Mouse (Mus musculus) ES-E14 (cell line): ENCODE results near the gene Fads3.

ENCODE experiments used
- CHD2 ChIP-seq: IDR thresholded peaks from 2 replicates; pipeline ENCODE4 v1.6.1; 2014; ENCODE audit warnings: mild to moderate bottlenecking, low read depth, low read length, inconsistent platforms
- HCFC1 ChIP-seq: IDR thresholded peaks from 2 replicates; pipeline ENCODE4 v1.6.1; 2012; ENCODE audit warnings: low read length, inconsistent platforms, borderline replicate concordance; ENCODE audit not compliant: insufficient read depth
- MAFK ChIP-seq: IDR thresholded peaks from 2 replicates; pipeline ENCODE4 v1.6.1; 2014; ENCODE audit warnings: mild to moderate bottlenecking, low read depth, low read length, inconsistent platforms; ENCODE audit not compliant: insufficient read depth

DNA sequence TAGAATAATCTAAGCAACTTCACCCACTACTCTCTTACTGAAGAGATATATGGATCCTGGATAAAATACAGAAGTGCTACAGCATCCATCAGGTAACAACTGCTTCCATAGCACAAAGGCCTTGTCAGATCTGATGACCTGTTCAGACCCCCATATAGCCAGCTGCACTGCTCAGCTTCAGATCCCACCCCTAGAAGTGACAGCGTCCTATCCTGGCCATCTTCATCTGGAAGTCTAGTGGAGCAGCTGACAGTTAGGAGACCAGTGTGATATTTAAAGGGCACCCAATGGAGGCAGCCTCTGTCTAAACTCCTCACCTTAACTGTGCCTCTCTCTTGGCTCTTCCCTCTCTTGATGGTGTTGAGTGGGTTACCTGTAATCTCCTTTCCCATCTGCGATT, 67.3 kb downstream of the Fads3 start:
- no peak for TF ChIP-seq MAFK
- no peak for TF ChIP-seq CHD2
- TF ChIP-seq HCFC1 = no peak
